Mouse (Mus musculus): ENCODE results near the gene Myom1. TPM values are rescaled to one million over a fixed set of nuclear protein-coding genes. Genes with fewer than 3 reads are reported as not detected.
"Not testable (repeated sequence)": the region's sequence is repeated elsewhere in the genome, so short reads cannot be mapped to it uniquely, and the experiment has no call there.

Myom1 gene
- total and polyA plus RNA-seq, 2 experiments from 2014 or later = 0.60 to 1.2 TPM

DNA sequence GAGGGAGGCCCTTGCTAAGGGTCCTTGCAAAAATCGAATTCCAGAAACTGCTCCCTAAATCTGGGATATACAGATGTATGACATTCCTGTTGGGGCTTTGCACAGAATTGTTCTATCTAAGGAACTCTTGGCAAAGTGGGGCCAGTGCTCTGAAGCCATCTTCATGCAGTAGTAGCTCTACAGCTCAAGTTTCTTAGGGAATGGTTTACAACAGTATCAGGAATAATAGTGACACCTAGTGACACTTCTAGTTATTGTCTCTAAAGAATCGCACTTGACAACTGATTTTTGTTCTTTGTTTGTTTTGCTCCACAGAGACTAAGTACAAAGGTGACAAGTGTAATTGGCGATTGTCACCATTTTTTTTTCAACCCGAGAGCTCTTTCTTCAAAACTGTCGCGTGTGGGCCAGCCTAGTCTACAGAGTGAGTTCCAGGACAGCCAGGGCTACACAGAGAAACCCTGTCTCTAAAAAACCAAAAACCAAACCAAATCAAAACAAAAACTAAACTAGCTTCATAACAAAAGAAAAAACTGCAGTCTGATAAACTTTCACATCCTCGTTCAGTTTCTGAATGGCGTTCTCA lies 33.7 kb upstream of the Myom1 start:
- peak; percentile 83 for TF ChIP-seq CTCF (IDR thresholded peaks at IDR 0.05)
- ATAC-seq (ENCODE audit: low FRiP score) = no peak
- peak; percentile 84 for DNase-seq (ENCODE audit: low spot score)

DNA sequence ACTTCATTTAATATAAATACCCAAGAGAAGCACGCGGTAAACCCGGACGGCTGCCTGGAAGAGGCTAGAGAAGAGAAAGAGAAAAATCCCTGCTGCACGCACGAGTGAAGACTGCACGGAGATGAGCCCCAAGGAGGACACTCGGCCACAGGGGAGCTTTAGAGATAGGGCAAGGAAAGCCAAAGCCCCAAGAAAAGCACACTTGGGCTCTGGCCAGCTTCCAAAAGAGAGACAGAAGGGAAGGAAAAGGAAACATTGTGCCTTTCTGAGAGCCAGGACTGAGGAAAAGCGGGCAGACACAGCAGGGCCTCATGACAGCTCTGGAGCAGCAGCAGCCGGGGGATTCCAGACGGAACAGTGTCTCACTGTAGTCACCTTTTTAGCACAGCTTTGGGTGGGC lies 31.2 kb upstream of the Myom1 start:
- DNase-seq (ENCODE audit: low spot score) (peak; percentile 30), ATAC-seq (ENCODE audit: low FRiP score) (no peak)
- Histone ChIP-seq H3K36me3 (ENCODE audit: insufficient read depth, low read length) (peaks cover 21% of the 10 kb centered on the region), H3K4me1 (ENCODE audit: insufficient read depth, low read length) (no peaks in the 10 kb centered on the region), H3K4me3 (ENCODE audit: low read depth, low read length) (no peak overlapping the region), H3K4me2 (ENCODE audit: low read depth, low read length, poor library complexity, severe bottlenecking) (no peak overlapping the region), H3K27me3 (ENCODE audit: insufficient read depth, low read length) (no peaks in the 10 kb centered on the region), H3K27ac (ENCODE audit: low read depth, low read length) (no peak overlapping the region), H3K9me3 (ENCODE audit: low read length) (no peaks in the 10 kb centered on the region), H3K9ac (replicated peaks; ENCODE audit: low read length, poor library complexity, severe bottlenecking) (no peak overlapping the region)
- TF ChIP-seq CTCF (IDR thresholded peaks at IDR 0.05) = no peak
- 46% methylated on average over 11 of the region's 11 CpGs for WGBS

More for the DNA sequence above, 33.7 kb upstream of the Myom1 start:
- Histone ChIP-seq H3K27me3 (ENCODE audit: insufficient read depth, low read length) (no peaks in the 10 kb centered on the region), H3K27ac (ENCODE audit: low read depth, low read length) (no peak overlapping the region), H3K9me3 (ENCODE audit: low read length) (no peaks in the 10 kb centered on the region), H3K36me3 (ENCODE audit: insufficient read depth, low read length) (peaks cover 6% of the 10 kb centered on the region), H3K4me3 (ENCODE audit: low read depth, low read length) (no peak overlapping the region), H3K4me1 (ENCODE audit: insufficient read depth, low read length) (no peaks in the 10 kb centered on the region), H3K9ac (replicated peaks; ENCODE audit: low read length, poor library complexity, severe bottlenecking) (no peak overlapping the region), H3K4me2 (ENCODE audit: low read depth, low read length, poor library complexity, severe bottlenecking) (no peak overlapping the region)
- WGBS = 26% methylated on average over 8 of the region's 8 CpGs

DNA sequence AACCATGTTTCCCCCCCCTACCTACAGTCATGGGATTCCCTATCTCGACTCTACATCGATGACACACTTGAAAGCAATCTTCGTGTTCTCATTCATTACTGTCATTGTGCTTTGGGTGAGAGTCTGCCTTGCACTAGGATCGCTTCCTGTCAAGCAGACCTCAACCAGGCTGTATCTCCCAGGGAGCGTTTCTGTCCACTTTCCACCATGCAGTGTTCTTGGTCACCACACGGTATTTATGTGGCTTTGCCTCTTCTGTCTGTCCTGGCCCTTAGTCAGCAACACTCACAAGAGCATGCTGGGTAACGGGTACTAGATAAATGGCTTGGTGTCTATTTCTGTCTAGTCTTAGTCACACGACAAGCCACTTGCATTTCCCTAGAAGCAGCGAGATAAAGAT lies 29.0 kb upstream of the Myom1 start:
- no peaks in the 10 kb centered on the region for H3K27me3 ChIP-seq (ENCODE audit: insufficient read depth, low read length)
- H3K9ac ChIP-seq (replicated peaks; ENCODE audit: low read length, poor library complexity, severe bottlenecking) = no peak overlapping the region
- H3K4me1 ChIP-seq (ENCODE audit: insufficient read depth, low read length) = no peaks in the 10 kb centered on the region
- no peak for ATAC-seq (ENCODE audit: low FRiP score)
- no peak for DNase-seq (ENCODE audit: low spot score)
- 88% methylated on average over 9 of the region's 9 CpGs for WGBS
- H3K4me2 ChIP-seq (ENCODE audit: low read depth, low read length, poor library complexity, severe bottlenecking) = no peak overlapping the region
- peaks cover 21% of the 10 kb centered on the region for H3K36me3 ChIP-seq (ENCODE audit: insufficient read depth, low read length)
- H3K27ac ChIP-seq (ENCODE audit: low read depth, low read length) = no peak overlapping the region
- H3K9me3 ChIP-seq (ENCODE audit: low read length) = no peaks in the 10 kb centered on the region
- TF ChIP-seq CTCF (IDR thresholded peaks at IDR 0.05) = no peak
- H3K4me3 ChIP-seq (ENCODE audit: low read depth, low read length) = no peak overlapping the region

- not testable (repeated sequence) for DNase-seq (ENCODE audit: low spot score); H3K4me3 ChIP-seq (ENCODE audit: low read depth, low read length); H3K9ac ChIP-seq (replicated peaks; ENCODE audit: low read length, poor library complexity, severe bottlenecking); H3K4me1 ChIP-seq (ENCODE audit: insufficient read depth, low read length); H3K27me3 ChIP-seq (ENCODE audit: insufficient read depth, low read length); H3K4me2 ChIP-seq (ENCODE audit: low read depth, low read length, poor library complexity, severe bottlenecking); H3K27ac ChIP-seq (ENCODE audit: low read depth, low read length); ATAC-seq (ENCODE audit: low FRiP score); H3K9me3 ChIP-seq (ENCODE audit: low read length)
- 93% methylated on average over 14 of the region's 14 CpGs for whole genome bisulfite sequencing
- peaks cover 21% of the 10 kb centered on the region for H3K36me3 ChIP-seq (ENCODE audit: insufficient read depth, low read length)
Measured at GRCm38 (mm10) chr17:70974065-70974464, 28.4 kb upstream of the Myom1 start.

DNA sequence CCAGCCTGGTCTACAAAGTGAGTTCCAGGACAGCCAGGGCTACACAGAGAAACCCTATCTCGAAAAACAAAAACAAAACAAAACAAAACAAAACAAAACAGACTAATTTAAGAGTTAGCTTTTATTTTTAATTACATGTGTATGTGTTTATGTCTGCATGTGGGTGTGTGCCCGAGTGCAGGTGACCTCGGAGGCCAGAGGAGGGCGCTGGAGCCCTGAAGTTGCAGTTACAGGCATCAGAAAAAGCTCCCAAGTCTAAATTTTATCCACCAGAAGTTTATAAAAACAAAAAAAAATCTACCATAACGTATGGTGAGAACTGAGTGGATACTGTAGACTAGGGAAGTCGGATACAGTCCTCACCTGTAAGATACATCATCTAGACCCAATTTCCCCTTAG lies 24.6 kb upstream of the Myom1 start:
- H3K27ac ChIP-seq (ENCODE audit: low read depth, low read length) = no peak overlapping the region
- no peak overlapping the region for H3K4me3 ChIP-seq (ENCODE audit: low read depth, low read length)
- no peak for DNase-seq (ENCODE audit: low spot score)
- H3K27me3 ChIP-seq (ENCODE audit: insufficient read depth, low read length) = no peaks in the 10 kb centered on the region
- H3K36me3 ChIP-seq (ENCODE audit: insufficient read depth, low read length) = peaks cover 31% of the 10 kb centered on the region
- no peak overlapping the region for H3K4me2 ChIP-seq (ENCODE audit: low read depth, low read length, poor library complexity, severe bottlenecking)
- no peaks in the 10 kb centered on the region for H3K9me3 ChIP-seq (ENCODE audit: low read length)
- no peak overlapping the region for H3K9ac ChIP-seq (replicated peaks; ENCODE audit: low read length, poor library complexity, severe bottlenecking)
- ATAC-seq (ENCODE audit: low FRiP score) = no peak
- TF ChIP-seq CTCF (IDR thresholded peaks at IDR 0.05) = peak; percentile 44
- 95% methylated on average over 6 of the region's 6 CpGs for WGBS
- H3K4me1 ChIP-seq (ENCODE audit: insufficient read depth, low read length) = no peaks in the 10 kb centered on the region

DNA sequence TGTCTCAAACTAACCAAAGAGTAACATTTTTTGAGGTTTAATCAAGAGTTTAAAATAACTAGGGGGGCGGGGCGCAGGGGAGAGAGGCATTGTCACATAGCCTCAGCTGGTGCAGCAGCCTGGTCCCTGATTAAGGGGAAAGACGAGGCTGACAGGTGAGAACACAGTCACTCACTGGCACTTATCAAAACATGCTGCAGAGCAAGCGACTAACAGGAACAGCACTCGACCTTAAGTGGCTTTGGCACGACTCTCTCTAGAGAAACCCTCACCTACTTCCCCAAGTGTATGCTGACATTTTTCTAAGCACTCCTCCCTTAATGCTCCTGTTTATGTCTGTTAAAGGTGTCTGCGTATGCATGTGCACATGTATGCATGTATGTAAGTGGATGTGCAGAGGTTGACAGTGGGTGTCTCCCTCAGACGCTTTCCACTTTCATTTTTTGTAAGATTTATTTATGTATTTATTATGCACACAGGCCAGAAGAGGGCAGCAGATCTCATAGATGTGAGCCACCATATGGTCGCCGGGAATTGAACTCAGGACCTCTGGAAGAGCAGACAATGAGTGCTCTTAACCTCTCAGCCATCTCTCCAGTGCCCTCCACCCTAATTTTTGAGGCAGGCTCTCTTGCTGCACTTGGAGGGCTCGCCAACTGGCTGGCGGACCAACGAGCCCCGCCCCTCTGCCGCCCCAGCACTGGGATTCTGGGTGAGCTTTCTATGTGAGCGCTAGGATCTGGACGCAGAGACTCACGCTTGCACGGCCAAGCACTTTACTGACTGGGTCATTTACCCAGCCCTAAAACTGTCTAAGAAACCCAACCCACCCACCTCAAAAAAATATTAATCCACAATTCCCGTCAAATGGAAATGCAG lies 22.8 kb upstream of the Myom1 start:
- ATAC-seq (ENCODE audit: low FRiP score) = no peak
- Histone ChIP-seq H3K36me3 (ENCODE audit: insufficient read depth, low read length) (peaks cover 21% of the 10 kb centered on the region), H3K9me3 (ENCODE audit: low read length) (no peaks in the 10 kb centered on the region), H3K27ac (ENCODE audit: low read depth, low read length) (no peak overlapping the region), H3K9ac (replicated peaks; ENCODE audit: low read length, poor library complexity, severe bottlenecking) (no peak overlapping the region), H3K4me1 (ENCODE audit: insufficient read depth, low read length) (no peaks in the 10 kb centered on the region), H3K4me2 (ENCODE audit: low read depth, low read length, poor library complexity, severe bottlenecking) (no peak overlapping the region), H3K4me3 (ENCODE audit: low read depth, low read length) (no peak overlapping the region), H3K27me3 (ENCODE audit: insufficient read depth, low read length) (no peaks in the 10 kb centered on the region)
- TF ChIP-seq CTCF (IDR thresholded peaks at IDR 0.05) = peak; percentile 36
- no peak for DNase-seq (ENCODE audit: low spot score)
- WGBS = 95% methylated on average over 20 of the region's 20 CpGs

Measured in midbrain, postnatal 0 days (tissue).